Mouse (Mus musculus) heart, postnatal 0 days (tissue): ENCODE results near the gene Poc1b.

ENCODE experiments used
- CTCF ChIP-seq: IDR thresholded peaks from 2 replicates; pipeline ENCODE4 v1.5.1; 2016; ENCODE audit warnings: antibody characterized with exemption, control low read depth, low read depth
- EP300 ChIP-seq: IDR thresholded peaks from 2 replicates; pipeline ENCODE4 v1.6.1; 2016; ENCODE audit warnings: antibody characterized with exemption, low read depth

- no peak for TF ChIP-seq EP300
- TF ChIP-seq CTCF = peak; percentile 38
Observed at GRCm38 (mm10) chr10:99152063-99152462, 45.2 kb downstream of the Poc1b start.
